Mouse (Mus musculus): ENCODE data around the gene St8sia4.

The St8sia4 gene

GRCm38 (mm10) chr1:95667435-95668252 is at the start of gene St8sia4:
Gene St8sia4, minus strand, starts transcription at chr1:95667571.
- in situ Hi-C loops (cut with MboI; ENCODE audit: low pct_unique_long_range_greater_than_20kb in 1 of 2, low sequenced_read_pairs in 2 of 2, unreplicated experiment in 1 of 2), result no loop called here

GRCm38 (mm10) chr1:95709181-95709580 is 41.8 kb upstream of the St8sia4 start:
- in situ Hi-C loops (cut with MboI; ENCODE audit: low pct_unique_long_range_greater_than_20kb in 1 of 2, low sequenced_read_pairs in 2 of 2, unreplicated experiment in 1 of 2), result no loop called here

GRCm38 (mm10) chr1:95699903-95700302 is 32.5 kb upstream of the St8sia4 start:
- in situ Hi-C loops (cut with MboI; ENCODE audit: low pct_unique_long_range_greater_than_20kb in 1 of 2, low sequenced_read_pairs in 2 of 2, unreplicated experiment in 1 of 2), result no loop called here

- in situ Hi-C loops (cut with MboI; ENCODE audit: low pct_unique_long_range_greater_than_20kb in 1 of 2, low sequenced_read_pairs in 2 of 2, unreplicated experiment in 1 of 2), result no loop called here
Measured at GRCm38 (mm10) chr1:95674052-95674451, 6.7 kb upstream of the St8sia4 start.

- in situ Hi-C loops (cut with MboI; ENCODE audit: low pct_unique_long_range_greater_than_20kb in 1 of 2, low sequenced_read_pairs in 2 of 2, unreplicated experiment in 1 of 2), result no loop called here
Measured at GRCm38 (mm10) chr1:95668253-95668805, 958 bp upstream of the St8sia4 start.

- in situ Hi-C loops (cut with MboI; ENCODE audit: low pct_unique_long_range_greater_than_20kb in 1 of 2, low sequenced_read_pairs in 2 of 2, unreplicated experiment in 1 of 2), result no loop called here
Measured at GRCm38 (mm10) chr1:95666541-95667320, 640 bp downstream of the St8sia4 start.

GRCm38 (mm10) chr1:95665951-95666484 is 1.4 kb downstream of the St8sia4 start:
- in situ Hi-C loops (cut with MboI; ENCODE audit: low pct_unique_long_range_greater_than_20kb in 1 of 2, low sequenced_read_pairs in 2 of 2, unreplicated experiment in 1 of 2), result no loop called here

- in situ Hi-C loops (cut with MboI; ENCODE audit: low pct_unique_long_range_greater_than_20kb in 1 of 2, low sequenced_read_pairs in 2 of 2, unreplicated experiment in 1 of 2), result no loop called here
Measured at GRCm38 (mm10) chr1:95664969-95665702, 2.2 kb downstream of the St8sia4 start.

- in situ Hi-C loops (cut with MboI; ENCODE audit: low pct_unique_long_range_greater_than_20kb in 1 of 2, low sequenced_read_pairs in 2 of 2, unreplicated experiment in 1 of 2), result no loop called here
Measured at GRCm38 (mm10) chr1:95664321-95664825, 3.0 kb downstream of the St8sia4 start.

GRCm38 (mm10) chr1:95657051-95657668 is 10.2 kb downstream of the St8sia4 start:
- in situ Hi-C loops (cut with MboI; ENCODE audit: low pct_unique_long_range_greater_than_20kb in 1 of 2, low sequenced_read_pairs in 2 of 2, unreplicated experiment in 1 of 2), result no loop called here

GRCm38 (mm10) chr1:95655564-95655963 is 11.8 kb downstream of the St8sia4 start:
- in situ Hi-C loops (cut with MboI; ENCODE audit: low pct_unique_long_range_greater_than_20kb in 1 of 2, low sequenced_read_pairs in 2 of 2, unreplicated experiment in 1 of 2), result no loop called here

- in situ Hi-C loops (cut with MboI; ENCODE audit: low pct_unique_long_range_greater_than_20kb in 1 of 2, low sequenced_read_pairs in 2 of 2, unreplicated experiment in 1 of 2), result no loop called here
Measured at GRCm38 (mm10) chr1:95653445-95653844, 13.9 kb downstream of the St8sia4 start.

- in situ Hi-C loops (cut with MboI; ENCODE audit: low pct_unique_long_range_greater_than_20kb in 1 of 2, low sequenced_read_pairs in 2 of 2, unreplicated experiment in 1 of 2), result no loop called here
Measured at GRCm38 (mm10) chr1:95644292-95644691, 23.1 kb downstream of the St8sia4 start.

GRCm38 (mm10) chr1:95639001-95639400 is 28.4 kb downstream of the St8sia4 start:
- in situ Hi-C loops (cut with MboI; ENCODE audit: low pct_unique_long_range_greater_than_20kb in 1 of 2, low sequenced_read_pairs in 2 of 2, unreplicated experiment in 1 of 2), result no loop called here

GRCm38 (mm10) chr1:95624376-95624775 is 43.0 kb downstream of the St8sia4 start:
- in situ Hi-C loops (cut with MboI; ENCODE audit: low pct_unique_long_range_greater_than_20kb in 1 of 2, low sequenced_read_pairs in 2 of 2, unreplicated experiment in 1 of 2), result no loop called here

- in situ Hi-C loops (cut with MboI; ENCODE audit: low pct_unique_long_range_greater_than_20kb in 1 of 2, low sequenced_read_pairs in 2 of 2, unreplicated experiment in 1 of 2), result no loop called here
Measured at GRCm38 (mm10) chr1:95618647-95619046, 48.7 kb downstream of the St8sia4 start.

- in situ Hi-C loops (cut with MboI; ENCODE audit: low pct_unique_long_range_greater_than_20kb in 1 of 2, low sequenced_read_pairs in 2 of 2, unreplicated experiment in 1 of 2), result no loop called here
Measured at GRCm38 (mm10) chr1:95618125-95618524, 49.2 kb downstream of the St8sia4 start.

- in situ Hi-C loops (cut with MboI; ENCODE audit: low pct_unique_long_range_greater_than_20kb in 1 of 2, low sequenced_read_pairs in 2 of 2, unreplicated experiment in 1 of 2), result no loop called here
Measured at GRCm38 (mm10) chr1:95610017-95610416, 57.4 kb downstream of the St8sia4 start.

Data from mouse embryonic stem cell (cell line).